Mouse (Mus musculus): ENCODE measurements around the gene Irgq. TPM values are rescaled to one million over a fixed set of nuclear protein-coding genes. Genes with fewer than 3 reads are reported as not detected.

Gene Irgq
- polyA plus RNA-seq, 1 experiment from 2014 or later: 19.2 TPM

DNA sequence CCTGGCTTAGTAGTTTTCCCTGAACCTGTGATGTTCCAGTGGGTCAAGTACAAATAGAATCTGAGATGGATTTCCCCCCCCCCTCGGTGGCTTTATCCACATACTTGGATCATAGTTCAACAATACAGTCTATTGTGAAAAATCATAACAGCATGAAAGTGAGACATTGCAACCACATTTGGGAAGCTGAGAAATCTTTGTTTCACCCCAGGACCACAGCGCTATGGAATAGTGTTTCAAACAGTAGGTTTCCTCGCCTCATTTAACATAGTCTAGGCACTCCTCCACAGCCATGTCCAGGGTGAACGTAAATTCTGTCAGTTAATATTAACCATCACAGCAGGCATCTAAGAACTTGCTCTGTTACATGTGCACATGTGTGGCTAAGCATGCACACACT lies 6.6 kb downstream of the Irgq start:
- Histone ChIP-seq H3K4me3 (ENCODE audit: low read length) (no peak overlapping the region), H3K4me1 (ENCODE audit: control insufficient read depth, insufficient read depth, low read depth, low read length) (peaks cover 23% of the 10 kb centered on the region), H3K9me3 (ENCODE audit: control insufficient read depth, low read length) (no peaks in the 10 kb centered on the region), H3K36me3 (ENCODE audit: control insufficient read depth, insufficient read depth, low read length) (peaks cover 29% of the 10 kb centered on the region), H3K27ac (ENCODE audit: low read depth, low read length) (no peak overlapping the region), H3K9ac (ENCODE audit: low read depth, low read length) (no peak overlapping the region), H3K27me3 (replicated peaks; ENCODE audit: control insufficient read depth, insufficient read depth, low read length) (no peaks in the 10 kb centered on the region), H3K4me2 (ENCODE audit: low read length) (no peak overlapping the region)
- ATAC-seq: no peak
- WGBS: 62% methylated on average over 4 of the region's 4 CpGs

DNA sequence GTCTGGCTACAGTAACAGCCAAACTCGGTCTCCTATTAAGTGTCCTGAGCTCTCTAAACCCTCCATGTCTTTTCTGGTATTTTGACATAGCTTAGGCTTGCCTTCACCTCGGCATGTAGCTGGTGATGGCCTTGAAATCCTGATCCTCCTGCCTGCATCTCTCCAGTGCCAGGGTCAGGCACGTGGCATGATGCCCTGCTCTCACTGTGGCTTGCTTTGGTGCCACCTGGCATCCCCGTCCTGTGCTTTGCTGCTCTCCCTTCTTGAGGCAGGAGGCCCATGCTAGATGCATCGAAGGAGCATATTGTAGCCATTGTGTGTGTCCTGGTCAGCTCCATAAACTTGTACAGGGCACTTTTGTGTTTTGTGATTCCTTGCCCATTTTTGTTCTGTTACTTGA lies 7.1 kb downstream of the Irgq start:
- WGBS: 72% methylated on average over 5 of the region's 5 CpGs
- Histone ChIP-seq H3K4me1 (ENCODE audit: control insufficient read depth, insufficient read depth, low read depth, low read length) (peaks cover 18% of the 10 kb centered on the region), H3K9me3 (ENCODE audit: control insufficient read depth, low read length) (no peaks in the 10 kb centered on the region), H3K27me3 (replicated peaks; ENCODE audit: control insufficient read depth, insufficient read depth, low read length) (no peaks in the 10 kb centered on the region), H3K9ac (ENCODE audit: low read depth, low read length) (no peak overlapping the region), H3K27ac (ENCODE audit: low read depth, low read length) (no peak overlapping the region), H3K4me2 (ENCODE audit: low read length) (no peak overlapping the region), H3K36me3 (ENCODE audit: control insufficient read depth, insufficient read depth, low read length) (peaks cover 25% of the 10 kb centered on the region), H3K4me3 (ENCODE audit: low read length) (no peak overlapping the region)
- ATAC-seq: no peak

GRCm38 (mm10) chr7:24538154-24538553 lies 7.7 kb downstream of the Irgq start:
- Histone ChIP-seq H3K36me3 (ENCODE audit: control insufficient read depth, insufficient read depth, low read length) (peaks cover 22% of the 10 kb centered on the region), H3K4me2 (ENCODE audit: low read length) (no peak overlapping the region), H3K27me3 (replicated peaks; ENCODE audit: control insufficient read depth, insufficient read depth, low read length) (no peaks in the 10 kb centered on the region), H3K27ac (ENCODE audit: low read depth, low read length) (no peak overlapping the region), H3K4me1 (ENCODE audit: control insufficient read depth, insufficient read depth, low read depth, low read length) (peaks cover 14% of the 10 kb centered on the region), H3K4me3 (ENCODE audit: low read length) (no peak overlapping the region), H3K9me3 (ENCODE audit: control insufficient read depth, low read length) (no peaks in the 10 kb centered on the region), H3K9ac (ENCODE audit: low read depth, low read length) (no peak overlapping the region)
- 37% methylated on average over 5 of the region's 5 CpGs for WGBS
- ATAC-seq: no peak

- H3K27ac ChIP-seq (ENCODE audit: low read depth, low read length): no peak overlapping the region
- no peaks in the 10 kb centered on the region for H3K27me3 ChIP-seq (replicated peaks; ENCODE audit: control insufficient read depth, insufficient read depth, low read length)
- ATAC-seq: no peak
- no peaks in the 10 kb centered on the region for H3K9me3 ChIP-seq (ENCODE audit: control insufficient read depth, low read length)
- no peak overlapping the region for H3K4me2 ChIP-seq (ENCODE audit: low read length)
- WGBS: 77% methylated on average over 5 of the region's 5 CpGs
- peaks cover 17% of the 10 kb centered on the region for H3K36me3 ChIP-seq (ENCODE audit: control insufficient read depth, insufficient read depth, low read length)
- H3K4me1 ChIP-seq (ENCODE audit: control insufficient read depth, insufficient read depth, low read depth, low read length): peaks cover 9% of the 10 kb centered on the region
- no peak overlapping the region for H3K4me3 ChIP-seq (ENCODE audit: low read length)
- no peak overlapping the region for H3K9ac ChIP-seq (ENCODE audit: low read depth, low read length)
These were observed 8.2 kb downstream of the Irgq start for GRCm38 (mm10) chr7:24538701-24539100.

DNA sequence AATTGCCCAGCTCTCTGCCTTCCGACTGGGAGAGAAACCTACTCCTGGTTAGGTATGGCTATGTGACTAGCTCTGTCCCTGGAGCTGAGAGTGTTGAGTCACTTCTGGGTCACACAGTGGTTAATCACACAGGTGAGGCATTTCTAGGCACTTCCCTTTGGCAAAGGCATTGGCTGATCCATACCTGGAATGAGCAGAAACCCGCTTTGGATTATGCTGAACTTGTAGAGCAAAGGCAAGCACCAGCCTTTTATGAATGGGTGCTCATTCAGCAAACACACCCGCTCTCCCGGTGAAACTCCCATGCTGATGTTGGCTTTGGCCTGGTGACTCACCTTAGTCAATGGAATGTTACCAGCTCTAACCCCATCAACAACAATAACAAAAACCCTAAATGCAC lies 9.2 kb downstream of the Irgq start:
- no peak overlapping the region for H3K4me2 ChIP-seq (ENCODE audit: low read length)
- H3K9ac ChIP-seq (ENCODE audit: low read depth, low read length): no peak overlapping the region
- no peaks in the 10 kb centered on the region for H3K9me3 ChIP-seq (ENCODE audit: control insufficient read depth, low read length)
- no peak for ATAC-seq
- H3K27me3 ChIP-seq (replicated peaks; ENCODE audit: control insufficient read depth, insufficient read depth, low read length): no peaks in the 10 kb centered on the region
- 91% methylated on average over 4 of the region's 4 CpGs for WGBS
- no peaks in the 10 kb centered on the region for H3K4me1 ChIP-seq (ENCODE audit: control insufficient read depth, insufficient read depth, low read depth, low read length)
- H3K27ac ChIP-seq (ENCODE audit: low read depth, low read length): no peak overlapping the region
- no peak overlapping the region for H3K4me3 ChIP-seq (ENCODE audit: low read length)
- peaks cover 9% of the 10 kb centered on the region; the same call in 1 of the 2 replicates for H3K36me3 ChIP-seq (ENCODE audit: control insufficient read depth, insufficient read depth, low read length)

DNA sequence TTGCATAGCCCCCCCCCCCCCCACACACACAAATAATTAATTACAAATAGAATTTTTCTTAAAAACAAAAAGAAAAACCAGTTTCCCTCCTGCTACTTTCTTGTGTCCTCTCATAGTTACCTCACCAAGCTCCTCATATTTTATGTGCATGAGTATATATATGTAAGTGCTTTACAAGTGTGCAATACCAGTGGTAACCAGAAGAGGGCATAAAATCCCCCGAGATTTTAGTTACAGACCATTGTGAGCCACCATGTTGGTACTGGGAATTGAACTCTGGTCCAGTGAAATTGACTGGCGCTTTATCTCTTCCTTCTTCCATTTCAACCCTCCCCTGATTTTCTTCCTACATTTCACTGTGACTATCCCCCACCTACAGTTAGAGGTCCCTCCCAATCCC lies 14.0 kb downstream of the Irgq start:
- Histone ChIP-seq H3K36me3 (ENCODE audit: control insufficient read depth, insufficient read depth, low read length) (peaks cover 2% of the 10 kb centered on the region; the same call in 1 of the 2 replicates), H3K27ac (ENCODE audit: low read depth, low read length) (no peak overlapping the region), H3K4me1 (ENCODE audit: control insufficient read depth, insufficient read depth, low read depth, low read length) (peaks cover 14% of the 10 kb centered on the region), H3K4me2 (ENCODE audit: low read length) (no peak overlapping the region), H3K9ac (ENCODE audit: low read depth, low read length) (no peak overlapping the region), H3K9me3 (ENCODE audit: control insufficient read depth, low read length) (no peaks in the 10 kb centered on the region), H3K4me3 (ENCODE audit: low read length) (no peak overlapping the region), H3K27me3 (replicated peaks; ENCODE audit: control insufficient read depth, insufficient read depth, low read length) (no peaks in the 10 kb centered on the region)
- ATAC-seq: no peak
- WGBS: 78% methylated on average over 2 of the region's 2 CpGs

- peak within 1 kb of the TSS; percentile 91 for H3K9ac ChIP-seq (ENCODE audit: low read depth, low read length)
- H3K4me2 ChIP-seq (ENCODE audit: low read length): peak within 1 kb of the TSS; percentile 73
- no peaks in the 10 kb centered on the region for H3K27me3 ChIP-seq (replicated peaks; ENCODE audit: control insufficient read depth, insufficient read depth, low read length)
- ATAC-seq: 0 out of 2 replicates have a peak, but pooled peaks have one; percentile 31
- H3K27ac ChIP-seq (ENCODE audit: low read depth, low read length): peak within 1 kb of the TSS; percentile 77
- H3K36me3 ChIP-seq (ENCODE audit: control insufficient read depth, insufficient read depth, low read length): peaks cover 3% of the 10 kb centered on the region; the same call in 1 of the 2 replicates
- H3K4me3 ChIP-seq (ENCODE audit: low read length): peak within 1 kb of the TSS; percentile 85
- 33% methylated on average over 13 of the region's 13 CpGs for WGBS
- peaks cover 14% of the 10 kb centered on the region for H3K4me1 ChIP-seq (ENCODE audit: control insufficient read depth, insufficient read depth, low read depth, low read length)
- no peaks in the 10 kb centered on the region for H3K9me3 ChIP-seq (ENCODE audit: control insufficient read depth, low read length)
These were observed 15.7 kb downstream of the Irgq start, which contains the start of the genes Pinlyp and Xrcc1 for GRCm38 (mm10) chr7:24546068-24546614. TSS of gene Pinlyp (minus strand) at chr7:24546118. TSS of gene Xrcc1 (plus strand) at chr7:24546289.

DNA sequence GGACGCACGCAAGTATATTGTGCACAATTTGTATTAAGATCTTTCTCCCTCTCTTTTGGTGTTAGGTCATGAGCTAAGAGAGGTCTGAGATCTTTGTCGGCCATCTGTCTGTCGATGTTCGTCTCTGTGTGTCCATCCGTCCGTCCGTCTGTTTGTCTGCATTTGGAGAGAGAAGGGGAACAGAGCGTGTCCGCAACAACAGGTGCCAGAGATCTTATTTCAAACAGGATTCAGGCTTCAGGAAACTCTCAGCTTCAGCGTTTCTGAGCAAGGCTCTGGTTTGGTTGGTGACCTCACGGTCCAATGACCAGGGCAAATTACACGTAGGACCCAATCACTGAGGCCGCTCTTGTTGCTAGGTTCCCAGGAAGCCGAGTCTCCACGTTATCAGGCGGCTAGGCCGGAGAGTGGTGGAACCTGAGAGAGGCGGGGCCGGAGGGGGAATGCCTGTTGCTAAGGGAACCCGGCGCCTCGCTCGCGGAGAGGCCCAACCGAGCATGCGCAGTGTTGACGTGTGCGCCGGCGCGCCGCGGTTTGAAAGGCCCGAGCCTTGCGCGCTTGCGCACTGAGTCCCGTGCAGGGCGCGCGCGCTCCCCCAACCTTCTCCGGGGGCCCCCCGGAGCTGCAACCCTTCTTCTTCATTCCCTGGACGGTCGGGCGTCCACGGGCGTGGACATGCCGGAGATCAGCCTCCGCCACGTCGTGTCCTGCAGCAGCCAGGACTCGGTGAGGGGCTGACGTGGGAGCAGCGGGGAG lies 16.3 kb downstream of the Irgq start:
- Histone ChIP-seq H3K4me2 (ENCODE audit: low read length) (peak overlapping the region; percentile 73), H3K9me3 (ENCODE audit: control insufficient read depth, low read length) (no peaks in the 10 kb centered on the region), H3K36me3 (ENCODE audit: control insufficient read depth, insufficient read depth, low read length) (peaks cover 3% of the 10 kb centered on the region; the same call in 1 of the 2 replicates), H3K9ac (ENCODE audit: low read depth, low read length) (peak overlapping the region; percentile 91), H3K4me3 (ENCODE audit: low read length) (peak overlapping the region; percentile 85), H3K27ac (ENCODE audit: low read depth, low read length) (peak overlapping the region; percentile 77), H3K27me3 (replicated peaks; ENCODE audit: control insufficient read depth, insufficient read depth, low read length) (no peaks in the 10 kb centered on the region), H3K4me1 (ENCODE audit: control insufficient read depth, insufficient read depth, low read depth, low read length) (peaks cover 14% of the 10 kb centered on the region)
- 2% methylated on average over 57 of the region's 57 CpGs for WGBS
- peak; percentile 98 for ATAC-seq

DNA sequence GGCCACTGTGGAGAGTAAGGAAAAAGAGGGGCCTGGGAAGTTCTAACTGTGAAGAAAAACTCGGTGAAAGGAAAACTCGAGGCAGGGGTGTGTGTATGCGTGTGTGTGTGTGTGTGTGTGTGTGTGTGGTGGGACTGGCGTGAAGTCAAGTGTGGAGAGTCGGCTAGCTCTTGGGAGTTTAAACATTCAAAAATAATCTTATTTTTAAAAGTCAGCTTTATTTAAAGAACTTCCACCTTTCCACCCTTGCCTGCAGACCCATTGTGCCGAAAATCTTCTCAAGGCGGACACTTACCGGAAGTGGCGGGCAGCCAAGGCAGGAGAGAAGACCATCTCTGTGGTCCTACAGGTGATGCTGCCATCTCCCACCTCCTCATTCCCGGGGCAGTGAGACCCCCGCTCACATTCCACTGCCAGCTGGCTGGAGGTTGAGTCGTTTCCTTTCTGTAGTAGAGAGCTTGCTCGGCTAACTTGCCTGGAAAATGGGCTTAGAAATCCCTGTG lies 17.1 kb downstream of the Irgq start:
- no peaks in the 10 kb centered on the region for H3K27me3 ChIP-seq (replicated peaks; ENCODE audit: control insufficient read depth, insufficient read depth, low read length)
- H3K4me3 ChIP-seq (ENCODE audit: low read length): peak overlapping the region; percentile 85
- H3K27ac ChIP-seq (ENCODE audit: low read depth, low read length): peak overlapping the region; percentile 77
- H3K36me3 ChIP-seq (ENCODE audit: control insufficient read depth, insufficient read depth, low read length): peaks cover 7% of the 10 kb centered on the region; the same call in 1 of the 2 replicates
- peak overlapping the region; percentile 91 for H3K9ac ChIP-seq (ENCODE audit: low read depth, low read length)
- peaks cover 14% of the 10 kb centered on the region for H3K4me1 ChIP-seq (ENCODE audit: control insufficient read depth, insufficient read depth, low read depth, low read length)
- ATAC-seq: no peak
- peak overlapping the region; percentile 73 for H3K4me2 ChIP-seq (ENCODE audit: low read length)
- 29% methylated on average over 13 of the region's 13 CpGs for WGBS
- no peaks in the 10 kb centered on the region for H3K9me3 ChIP-seq (ENCODE audit: control insufficient read depth, low read length)
